Mouse (Mus musculus) lung, adult 2 months (tissue): ENCODE data around the gene Dynlt1c.
"Not testable (repeated sequence)": the region's sequence is repeated elsewhere in the genome, so short reads cannot be mapped to it uniquely, and the experiment has no call there.

Experiments used
- CTCF ChIP-seq: fragments of 200-500 bp; IDR thresholded peaks from 2 replicates; pipeline ENCODE4 v1.5.1; 2011; ENCODE audit warnings: mild to moderate bottlenecking, low read length, control low read depth; ENCODE audit not compliant: insufficient read depth
- POLR2A ChIP-seq: fragments of 200-500 bp; IDR thresholded peaks from 2 replicates; pipeline ENCODE4 v1.6.1; 2011; ENCODE audit warnings: low read depth, mild to moderate bottlenecking, control low read depth, low read length, borderline replicate concordance; ENCODE audit errors: extremely low read depth

- TF ChIP-seq POLR2A, CTCF: not testable (repeated sequence)
Observed at GRCm38 (mm10) chr17:6640771-6641429, 39.4 kb downstream of the Dynlt1c start.
